Mouse (Mus musculus) kidney, adult 8-10 months (tissue): ENCODE measurements at regions not wholly inside any gene's neighbourhood (a gene's known extent, or its start where the extent isn't known, plus 50 kb on each side); places are given as distances from the start of the nearest gene placed in this dataset.
A peak's percentile ranks its signal among the peaks of the same experiment; 100 is the strongest.

ENCODE experiments used
- DNase-seq, 2 experiments: peaks; one replicate each; pipeline ENCODE4 v3.0.0; 2022

- no peak for DNase-seq
Observed at GRCm38 (mm10) chr1:77093551-77093950, 421.3 kb downstream of the Epha4 start.

- no peak for DNase-seq
Observed at GRCm38 (mm10) chr1:77101726-77102272, 413.1 kb downstream of the Epha4 start.

GRCm38 (mm10) chr1:77102421-77103133 lies 412.3 kb downstream of the Epha4 start:
- no peak for DNase-seq

GRCm38 (mm10) chr1:77109861-77110785 lies 404.8 kb downstream of the Epha4 start:
- DNase-seq, result peak; percentile 64 to 66

DNA sequence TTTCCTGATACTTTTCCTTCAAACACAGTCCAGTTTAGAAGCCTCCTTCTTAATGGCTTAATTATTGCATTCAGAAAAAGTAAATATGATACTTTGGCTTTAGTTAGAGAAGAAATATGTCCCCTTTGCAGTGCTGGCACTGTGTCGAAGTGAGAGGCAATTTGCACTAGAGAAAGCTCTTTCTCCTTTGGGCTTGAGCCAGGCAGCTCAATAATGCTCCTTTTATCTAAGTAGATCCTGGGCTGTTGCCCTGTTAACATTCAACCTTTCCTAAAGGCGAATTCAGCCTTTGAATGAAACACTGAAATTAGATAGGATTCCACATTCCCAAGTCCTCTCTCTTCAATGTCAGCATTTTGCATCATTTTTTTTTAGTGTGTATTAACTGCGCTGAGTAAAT lies 386.5 kb downstream of the Epha4 start:
- DNase-seq, result no peak

- no peak for DNase-seq
Observed at GRCm38 (mm10) chr1:77137663-77138062, 377.2 kb downstream of the Epha4 start.

DNA sequence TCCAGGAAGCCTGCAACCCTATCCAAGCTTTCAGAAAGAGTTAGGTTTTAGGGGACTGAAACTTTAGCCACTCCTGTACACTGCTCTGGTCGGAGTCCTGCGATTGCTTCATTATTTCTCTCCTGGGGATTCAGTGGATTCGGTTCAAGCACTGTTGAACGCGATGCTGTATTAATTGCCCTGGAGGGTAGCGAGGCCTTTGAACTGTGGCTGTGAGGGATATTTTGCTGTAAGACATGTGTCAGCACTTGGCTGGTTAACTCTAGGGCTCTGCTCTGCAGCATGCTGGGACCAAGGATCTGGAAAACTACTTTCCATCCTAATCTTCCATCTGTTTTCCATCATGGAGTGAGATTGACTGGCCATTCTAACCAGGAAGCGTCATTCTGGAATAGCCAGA lies 374.0 kb downstream of the Epha4 start:
- no peak for DNase-seq

DNA sequence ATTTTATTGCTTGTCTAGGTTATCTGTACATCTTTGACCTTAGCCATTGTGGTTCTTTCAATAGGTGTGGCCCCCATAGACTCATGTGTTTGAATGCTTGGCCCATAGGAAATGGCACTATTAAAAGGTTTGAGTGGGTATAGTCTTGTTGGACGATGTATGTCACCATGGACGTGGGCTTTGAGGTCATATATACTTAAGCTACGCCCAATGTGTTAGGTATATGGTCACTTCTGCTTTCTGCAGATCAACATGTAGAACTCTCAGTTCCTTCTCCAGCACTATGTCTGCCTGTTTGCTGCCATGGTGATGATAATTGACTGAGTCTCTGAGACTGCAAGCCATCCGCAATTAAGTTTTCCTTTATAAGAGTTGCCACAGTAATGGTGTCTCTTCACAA lies 366.8 kb downstream of the Epha4 start:
- DNase-seq, result no peak

- DNase-seq, result peak; percentile 12 to 16
Observed at GRCm38 (mm10) chr1:77168316-77168715, 346.6 kb downstream of the Epha4 start.

- DNase-seq, result no peak
Observed at GRCm38 (mm10) chr1:77172463-77172862, 342.4 kb downstream of the Epha4 start.

DNA sequence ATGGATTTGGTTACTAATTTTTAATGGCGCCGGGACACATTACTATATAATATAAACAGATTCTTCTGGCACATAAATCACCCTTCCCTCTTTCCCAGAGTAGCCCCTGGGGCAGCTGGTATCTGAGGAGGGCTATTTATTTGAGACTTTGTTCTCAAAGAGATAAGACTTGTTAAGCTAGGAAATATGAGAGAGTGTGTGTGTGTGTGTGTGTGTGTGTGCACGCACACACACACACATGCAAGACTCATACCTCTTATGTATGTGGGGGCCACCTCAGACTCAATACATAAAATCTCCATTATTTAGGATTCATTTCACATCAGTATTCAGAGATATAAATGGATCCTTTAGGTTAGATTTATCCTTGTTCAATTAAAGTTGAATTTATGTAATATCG lies 340.1 kb downstream of the Epha4 start:
- no peak for DNase-seq

- no peak for DNase-seq
Observed at GRCm38 (mm10) chr1:77175214-77175613, 339.7 kb downstream of the Epha4 start.

- no peak for DNase-seq
Observed at GRCm38 (mm10) chr1:77176516-77176915, 338.4 kb downstream of the Epha4 start.

GRCm38 (mm10) chr1:77183965-77184364 lies 330.9 kb downstream of the Epha4 start:
- no peak for DNase-seq

GRCm38 (mm10) chr1:77190141-77190540 lies 324.7 kb downstream of the Epha4 start:
- DNase-seq, result no peak

DNA sequence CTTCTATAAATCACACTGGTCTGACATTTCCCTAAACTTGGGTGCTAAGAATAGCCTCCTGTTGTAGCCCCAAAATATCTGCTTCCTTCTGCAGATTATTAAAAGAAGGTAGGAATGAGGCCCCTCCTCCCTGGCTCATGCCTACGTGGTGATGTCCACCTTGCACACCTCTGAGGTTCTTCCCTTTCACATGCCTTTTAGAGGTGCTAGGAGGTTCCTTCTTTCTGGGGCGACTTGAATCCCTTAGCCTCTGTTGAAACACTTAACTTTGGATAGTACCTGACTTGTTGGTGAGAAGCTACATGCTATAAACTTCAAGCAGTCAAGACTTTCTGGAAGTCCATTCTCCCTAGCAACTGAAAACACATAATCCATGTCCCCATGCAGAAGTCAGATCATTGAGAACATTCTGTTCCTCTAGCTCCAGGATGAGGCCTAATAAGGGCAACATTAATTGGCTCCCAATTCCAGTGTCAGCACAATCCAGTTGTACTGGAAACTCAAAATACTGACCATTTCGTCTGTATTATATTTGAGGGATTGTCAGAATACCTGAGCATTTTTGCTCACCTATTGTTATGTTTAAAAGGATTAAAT lies 313.5 kb downstream of the Epha4 start:
- DNase-seq, result peak in 1 of 2 experiments; percentile 29

- DNase-seq, result peak; percentile 52 to 69
Observed at GRCm38 (mm10) chr1:77202948-77203347, 311.9 kb downstream of the Epha4 start.

GRCm38 (mm10) chr1:77206535-77206934 lies 308.4 kb downstream of the Epha4 start:
- DNase-seq, result peak; percentile 24 to 83

DNA sequence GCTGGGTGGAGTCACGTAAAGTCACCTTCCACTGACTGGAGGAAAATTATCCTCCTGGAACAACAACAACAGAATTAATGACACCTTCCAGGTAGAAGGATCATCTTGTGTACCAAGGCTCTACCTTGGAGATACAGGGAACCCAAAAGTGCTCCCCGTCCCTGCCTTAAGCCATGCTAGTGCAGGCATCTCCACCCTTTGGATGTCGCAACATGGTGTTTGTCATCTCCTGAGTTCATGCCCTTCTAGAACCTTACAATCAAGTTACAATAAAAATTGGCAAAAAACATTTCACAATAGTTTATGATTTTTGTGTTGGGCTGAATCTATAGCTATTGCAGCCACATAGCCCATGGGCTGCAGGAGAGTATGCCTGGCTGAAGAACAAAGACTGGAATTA lies 305.5 kb downstream of the Epha4 start:
- DNase-seq, result no peak

DNA sequence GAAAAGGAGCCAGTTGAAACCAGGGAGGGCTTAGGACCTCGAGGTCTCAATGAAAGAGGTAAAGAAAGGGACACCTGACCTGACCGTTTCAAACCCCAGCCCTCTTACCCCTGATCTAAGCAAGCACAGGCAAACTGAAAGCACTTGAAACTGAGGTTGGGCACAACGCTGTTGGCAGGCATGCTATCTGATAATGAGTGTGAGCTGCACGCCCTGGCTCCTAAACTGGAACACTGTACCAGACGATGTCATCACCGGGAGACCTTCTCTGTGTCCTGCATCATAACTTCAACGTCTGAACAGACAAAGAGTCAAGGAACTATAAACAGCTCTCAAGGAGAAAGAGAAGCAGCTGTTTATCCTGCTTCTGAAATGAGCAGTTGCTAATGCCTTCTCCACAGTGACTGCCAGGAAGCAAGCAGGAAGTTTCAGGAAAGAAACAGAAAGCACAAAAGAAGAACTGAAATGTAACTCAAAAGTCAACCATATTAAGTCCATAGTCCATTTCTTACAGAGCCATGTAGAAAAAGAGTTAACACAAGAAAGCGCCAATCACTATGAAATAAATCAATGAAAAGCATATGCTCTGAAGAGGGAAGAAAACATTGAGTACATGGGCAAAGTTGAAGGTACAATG lies 301.3 kb downstream of the Epha4 start:
- DNase-seq, result no peak

DNA sequence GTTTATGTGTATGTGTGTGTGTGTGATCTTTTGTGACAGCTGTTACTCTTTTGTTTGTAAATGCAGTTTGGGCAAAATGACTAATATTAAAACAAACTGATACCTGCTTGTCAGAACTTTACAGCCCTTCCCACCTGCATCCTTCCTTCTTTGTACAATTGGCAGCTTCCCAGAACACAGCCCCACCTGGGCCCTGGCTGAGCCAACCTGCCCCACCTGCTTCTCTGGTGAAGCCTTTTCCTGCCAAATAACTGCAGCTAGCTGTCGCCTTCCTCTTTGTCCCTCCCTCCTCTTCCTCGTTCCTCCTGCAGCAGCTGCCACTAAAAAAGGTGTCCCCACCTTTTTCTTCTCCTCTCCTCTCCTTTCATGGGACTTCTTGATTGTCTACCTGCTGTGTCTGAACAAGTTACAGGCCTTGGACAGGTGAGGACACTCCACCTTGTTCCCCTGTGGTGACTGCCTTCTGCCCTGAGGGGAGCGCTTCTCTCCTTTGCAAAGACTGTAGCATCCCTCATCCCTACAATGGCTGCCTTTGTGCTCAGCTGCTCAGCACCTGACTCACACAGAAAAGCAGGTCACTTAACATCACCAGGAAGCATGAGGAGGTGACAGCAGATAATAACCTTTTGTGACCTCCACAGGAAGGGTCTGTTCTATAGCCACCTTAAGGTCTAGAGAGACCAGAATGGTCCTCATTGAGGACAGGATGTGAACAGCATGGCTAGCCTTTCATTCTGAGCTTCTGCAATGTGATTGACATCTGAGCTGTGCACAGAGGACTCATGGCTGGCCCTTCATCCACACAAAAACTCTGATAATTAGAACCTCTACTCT lies 295.2 kb downstream of the Epha4 start:
- DNase-seq, result no peak

- DNase-seq, result no peak
Observed at GRCm38 (mm10) chr1:77220322-77220590, 294.6 kb downstream of the Epha4 start.
